Mouse (Mus musculus) gonadal fat pad, adult 2 months (tissue): ENCODE results near the gene Phtf2. TPM values are rescaled to one million over a fixed set of nuclear protein-coding genes. Genes with fewer than 3 reads are reported as not detected.
"Not testable (repeated sequence)": the region's sequence is repeated elsewhere in the genome, so short reads cannot be mapped to it uniquely, and the experiment has no call there.

Experiments
- DNase-seq: peaks from one replicate; pipeline ENCODE4 v3.0.0-alpha.2; 2012; ENCODE audit warnings: low read depth
- polyA plus RNA-seq: library from polyadenylated mRNA; depleted of rRNA; stranded (reverse); fragments of >200 nt; gene quantifications from 2 replicates; pipeline ENCODE4 v1.2.3, GENCODE M21; 2012

Gene Phtf2
- polyA plus RNA-seq, 1 experiment = 2.7 TPM

- DNase-seq = no peak
These were observed 108.6 kb downstream of the Phtf2 start for GRCm38 (mm10) chr5:20773341-20773740.

GRCm38 (mm10) chr5:20765365-20765920 is 116.5 kb downstream of the Phtf2 start:
- no peak for DNase-seq

GRCm38 (mm10) chr5:20762441-20762840 is 119.5 kb downstream of the Phtf2 start:
- not testable (repeated sequence) for DNase-seq

- DNase-seq = no peak
These were observed 121.4 kb downstream of the Phtf2 start for GRCm38 (mm10) chr5:20760368-20761162.

GRCm38 (mm10) chr5:20759771-20760170 is 122.2 kb downstream of the Phtf2 start:
- DNase-seq = no peak

GRCm38 (mm10) chr5:20753963-20754362 is 128.0 kb downstream of the Phtf2 start:
- DNase-seq = no peak

GRCm38 (mm10) chr5:20753096-20753495 is 128.8 kb downstream of the Phtf2 start:
- DNase-seq = no peak

DNA sequence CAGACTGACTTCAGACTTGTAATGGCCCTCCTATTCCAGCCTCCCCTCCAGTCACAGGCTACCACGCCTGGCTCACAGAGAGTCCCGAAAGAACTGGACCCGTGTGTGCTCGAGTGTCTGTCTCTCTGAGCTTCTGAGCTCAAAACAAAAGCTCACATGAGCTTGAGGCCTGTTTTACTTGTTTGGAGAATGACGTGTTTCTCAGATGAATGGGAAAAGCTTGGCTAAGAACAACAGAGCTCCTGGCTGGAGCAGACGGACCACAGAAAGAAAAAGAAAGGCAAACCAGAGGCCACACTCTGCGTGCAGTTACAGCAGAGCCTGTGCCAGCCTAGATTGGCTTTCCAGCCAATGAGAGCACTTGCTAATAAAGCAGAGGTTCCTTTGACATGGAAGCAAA is 130.2 kb downstream of the Phtf2 start:
- DNase-seq = no peak

DNA sequence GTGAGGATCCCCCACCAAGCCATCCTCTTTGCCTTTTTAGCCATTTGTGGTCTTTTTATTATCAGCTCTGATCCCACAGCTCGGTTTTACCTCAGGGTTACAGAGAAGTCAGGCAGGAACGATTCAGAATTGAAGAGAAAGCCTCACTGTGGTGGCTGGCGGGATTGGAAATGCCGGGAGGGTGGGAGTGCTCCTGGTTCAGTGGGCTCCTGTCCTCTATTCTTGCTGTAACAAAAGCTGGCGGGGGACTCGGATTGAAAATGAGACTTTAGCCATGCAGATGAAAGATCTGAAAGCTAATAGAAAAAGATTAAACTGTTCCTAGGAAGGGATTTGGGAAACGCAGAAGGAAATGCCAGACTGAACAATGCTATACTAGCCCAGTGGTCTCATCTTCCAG is 130.9 kb downstream of the Phtf2 start:
- DNase-seq = no peak

DNA sequence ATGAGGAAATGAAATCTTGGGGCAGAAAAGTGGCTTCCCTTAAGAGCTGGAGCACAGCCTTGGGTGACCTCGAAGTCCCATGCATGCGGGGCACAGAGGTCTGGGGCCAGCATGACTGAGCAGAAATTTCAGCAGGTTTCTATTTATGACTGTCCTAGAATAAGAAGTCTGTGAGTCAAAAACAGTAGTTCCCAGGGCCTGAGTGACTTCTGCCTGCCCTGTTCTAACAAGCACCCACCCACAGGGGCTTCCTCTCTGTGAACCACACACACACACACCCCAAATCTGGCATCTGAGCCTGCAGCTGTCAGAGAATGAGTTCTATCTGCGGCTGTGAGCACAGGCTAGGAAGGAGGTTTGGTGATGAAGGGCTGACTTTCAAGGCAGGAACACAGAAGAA is 132.4 kb downstream of the Phtf2 start:
- DNase-seq = no peak

DNA sequence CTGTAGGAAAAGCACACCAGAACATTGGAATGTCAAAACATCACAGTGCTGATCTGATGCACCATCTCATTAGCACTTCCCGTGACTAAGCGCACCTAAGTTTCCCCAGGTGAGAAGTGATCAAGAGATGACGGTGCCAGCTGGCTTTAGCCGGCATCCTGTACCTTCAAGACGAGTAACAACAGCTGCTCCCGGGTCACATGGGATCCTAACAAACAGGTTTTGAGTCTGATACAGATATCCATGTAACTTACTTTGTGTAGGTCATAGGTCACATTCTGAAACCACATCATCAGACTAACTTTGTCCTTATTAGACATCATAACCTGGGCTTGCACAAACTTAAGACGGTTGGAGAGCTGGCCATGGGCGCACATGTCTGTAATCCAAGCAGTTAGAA is 133.1 kb downstream of the Phtf2 start:
- peak; percentile 52 for DNase-seq

DNA sequence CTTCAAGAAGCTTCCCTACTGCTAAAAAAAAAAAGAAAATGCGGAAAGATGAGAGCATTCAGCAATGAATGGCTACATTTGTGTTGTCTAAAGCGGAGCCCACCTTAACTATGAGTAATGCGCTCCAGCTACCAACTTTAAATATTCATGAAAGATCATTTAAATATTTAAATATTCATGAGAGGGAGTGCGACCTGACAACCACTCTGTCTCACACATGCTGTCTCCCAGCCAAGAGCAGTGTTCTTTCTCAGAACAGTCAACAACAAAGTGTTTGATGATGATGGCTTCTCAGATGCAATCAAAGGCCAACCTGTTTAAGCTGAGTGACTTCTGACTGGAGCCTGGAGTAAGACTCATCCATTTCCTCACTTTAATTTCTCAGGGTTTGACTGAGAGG is 133.8 kb downstream of the Phtf2 start:
- no peak for DNase-seq

DNA sequence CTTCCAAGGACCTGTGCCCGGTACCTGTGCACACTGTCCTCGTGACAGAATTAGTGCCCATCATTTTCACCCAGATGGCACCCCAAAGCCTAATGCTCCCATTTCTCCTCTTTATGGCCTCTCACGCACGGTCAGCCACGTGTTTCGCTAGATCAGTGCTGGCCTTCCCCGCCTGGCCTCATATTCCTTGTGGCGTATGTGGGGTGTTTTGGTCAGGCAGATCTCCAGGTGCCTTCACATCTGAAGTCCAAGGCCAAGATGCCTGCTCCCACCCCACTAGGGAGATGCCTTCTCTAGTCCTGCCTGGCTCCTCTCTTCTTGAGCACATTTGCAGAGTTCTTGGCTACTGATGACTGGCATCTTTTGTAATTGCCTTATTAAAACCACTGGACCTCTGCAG is 140.0 kb downstream of the Phtf2 start:
- no peak for DNase-seq

- DNase-seq = no peak
These were observed 140.7 kb downstream of the Phtf2 start for GRCm38 (mm10) chr5:20741193-20741592.

DNA sequence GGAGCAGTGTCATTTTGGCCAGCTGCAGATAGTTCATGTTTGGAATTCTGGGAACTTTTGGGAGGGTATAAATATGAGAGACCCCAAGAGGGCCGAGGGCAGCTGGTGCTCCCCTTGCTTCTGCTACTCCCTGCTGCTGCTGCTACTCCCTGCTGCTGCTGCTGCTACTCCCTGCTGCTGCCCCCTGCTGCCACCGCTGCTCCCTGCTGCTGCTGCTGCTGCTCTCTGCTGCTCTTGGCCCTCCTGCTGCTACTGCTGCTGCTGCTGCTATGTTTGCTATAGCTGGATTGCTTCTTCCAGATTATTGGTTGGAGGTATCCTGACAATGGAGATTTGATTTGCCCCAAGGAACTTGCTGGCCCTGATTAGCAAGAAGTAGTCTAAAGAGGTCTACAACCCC is 143.1 kb downstream of the Phtf2 start:
- no peak for DNase-seq

DNA sequence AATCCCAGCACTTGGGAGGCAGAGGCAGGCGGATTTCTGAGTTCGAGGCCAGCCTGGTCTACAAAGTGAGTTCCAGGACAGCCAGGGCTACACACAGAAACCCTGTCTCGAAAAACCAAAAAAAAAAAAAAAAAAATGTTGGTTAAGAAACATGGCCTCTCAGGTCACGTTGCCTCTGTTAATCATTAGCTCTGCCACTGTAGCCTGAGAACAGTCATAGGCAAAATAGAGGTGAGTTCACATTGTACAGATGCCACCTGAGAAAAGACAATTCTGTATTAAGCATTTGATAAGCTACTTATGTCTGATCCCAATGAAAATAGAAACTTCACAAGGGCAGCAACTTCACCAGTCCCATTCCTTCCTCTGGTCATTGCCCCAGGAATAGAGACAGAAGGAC is 158.7 kb downstream of the Phtf2 start:
- DNase-seq = not testable (repeated sequence)

- no peak for DNase-seq
These were observed 161.6 kb downstream of the Phtf2 start for GRCm38 (mm10) chr5:20720201-20720900.

DNA sequence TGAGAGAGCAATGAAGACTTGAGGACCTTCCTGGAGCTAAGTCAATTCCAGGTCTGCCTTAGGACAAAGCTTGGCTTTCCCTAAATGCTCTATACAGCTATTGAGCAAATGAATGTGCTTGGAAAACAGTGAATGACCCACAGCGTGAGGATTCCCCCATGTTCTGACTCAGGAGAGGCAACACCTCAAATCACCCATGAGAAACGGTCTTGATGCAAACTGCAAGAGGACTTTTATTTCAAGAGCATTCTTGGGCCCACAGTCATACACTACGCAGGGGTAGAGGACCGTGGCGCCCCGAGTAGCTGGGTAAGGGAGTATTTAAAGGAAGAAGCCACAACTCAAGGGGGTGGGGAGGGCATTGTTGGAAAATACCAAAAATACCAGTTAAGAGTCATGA is 165.9 kb downstream of the Phtf2 start:
- not testable (repeated sequence) for DNase-seq

DNA sequence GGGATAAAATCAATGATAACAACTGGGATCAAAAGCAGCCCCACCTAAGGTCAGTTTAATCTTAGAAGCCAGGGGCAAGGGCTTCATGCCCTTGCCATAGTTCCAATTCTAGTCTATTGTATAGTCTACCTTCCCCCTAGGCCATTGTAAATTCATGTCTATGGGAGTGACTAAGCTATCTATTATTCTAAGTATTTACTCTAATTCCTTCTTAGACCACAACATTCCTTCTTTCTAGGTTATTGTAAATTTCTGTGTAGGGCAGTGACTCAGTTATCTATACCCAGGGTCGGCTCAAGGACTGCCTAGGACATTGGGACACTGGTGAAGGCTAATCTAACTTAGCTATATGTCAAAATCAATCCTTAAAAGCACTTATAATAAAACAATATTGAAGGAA is 167.3 kb downstream of the Phtf2 start:
- DNase-seq = not testable (repeated sequence)

- not testable (repeated sequence) for DNase-seq
These were observed 171.1 kb downstream of the Phtf2 start for GRCm38 (mm10) chr5:20710845-20711244.
